Mouse (Mus musculus) naive thymus-derived CD4-positive, alpha-beta T cell, adult 2 months (primary cell): Measurements from ENCODE around the gene Oas1f.
"Not testable (repeated sequence)": the region's sequence is repeated elsewhere in the genome, so short reads cannot be mapped to it uniquely, and the experiment has no call there.

Source experiments
- DNase-seq: peaks from one replicate; pipeline ENCODE4 v3.0.0-alpha.2; 2011; ENCODE audit warnings: low read depth

The Oas1f gene

DNA sequence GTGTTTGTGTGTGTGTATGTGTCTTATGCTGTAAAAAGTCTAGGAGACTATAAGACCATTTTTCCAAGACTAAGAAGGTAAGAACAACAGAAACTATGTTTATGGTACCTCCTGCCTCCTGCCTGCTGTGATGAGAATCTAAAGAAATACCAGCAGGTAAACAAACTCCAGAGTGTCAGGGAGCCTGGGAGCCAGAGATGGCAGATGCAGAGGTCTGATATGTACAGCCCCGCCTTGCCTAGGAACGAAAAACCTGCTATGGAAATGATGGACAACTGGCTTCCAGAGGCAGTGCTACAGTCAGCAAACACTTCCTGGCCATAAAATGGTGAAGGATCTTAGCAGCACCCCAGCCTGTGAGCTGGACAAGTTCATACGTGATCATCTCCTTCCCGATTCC lies at the start of gene Oas1f:
Gene Oas1f, plus strand, starts transcription at position 301 of the 400 bp plus-strand sequence.
- DNase-seq, result no peak

DNA sequence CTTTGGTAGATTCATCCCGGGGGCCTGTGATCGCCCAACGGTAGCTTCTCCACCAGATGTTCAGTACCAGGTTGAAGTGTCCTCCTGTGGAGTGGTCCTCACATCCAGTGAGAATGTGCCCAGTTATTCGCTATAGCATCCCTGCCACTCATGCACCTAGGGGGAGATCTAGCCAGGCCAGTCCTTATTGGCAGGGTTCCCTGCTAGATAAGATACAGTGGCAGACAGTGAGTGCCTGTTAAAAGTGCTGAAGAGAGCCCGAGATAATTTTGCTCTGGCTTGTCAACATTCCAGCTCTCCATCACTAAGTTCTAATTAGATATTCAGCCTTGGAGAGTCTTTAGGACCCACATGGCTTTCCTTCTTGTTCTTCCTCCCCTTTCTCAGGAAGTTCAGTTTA lies 49.0 kb upstream of the Oas1f start:
- not testable (repeated sequence) for DNase-seq

DNA sequence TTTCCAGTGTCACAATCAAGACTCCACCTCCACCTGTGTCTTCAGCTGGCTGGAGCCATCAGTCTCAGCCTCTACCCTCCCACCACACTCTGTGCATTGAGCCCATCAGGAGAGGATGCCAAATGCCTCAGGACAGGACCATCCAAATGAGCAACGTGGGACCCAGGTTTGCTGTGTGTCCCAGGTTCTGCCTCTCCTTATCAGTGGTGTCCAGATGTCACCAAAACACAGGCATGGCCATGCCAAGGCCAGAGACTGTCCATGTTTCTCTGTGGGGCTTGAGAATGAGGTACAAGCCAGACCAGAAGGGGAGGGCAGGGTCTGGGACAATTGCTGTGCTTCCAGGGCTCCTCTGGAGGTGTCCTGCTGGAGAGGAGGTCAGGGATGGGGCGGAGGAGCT lies 48.2 kb upstream of the Oas1f start:
- DNase-seq, result not testable (repeated sequence)

DNA sequence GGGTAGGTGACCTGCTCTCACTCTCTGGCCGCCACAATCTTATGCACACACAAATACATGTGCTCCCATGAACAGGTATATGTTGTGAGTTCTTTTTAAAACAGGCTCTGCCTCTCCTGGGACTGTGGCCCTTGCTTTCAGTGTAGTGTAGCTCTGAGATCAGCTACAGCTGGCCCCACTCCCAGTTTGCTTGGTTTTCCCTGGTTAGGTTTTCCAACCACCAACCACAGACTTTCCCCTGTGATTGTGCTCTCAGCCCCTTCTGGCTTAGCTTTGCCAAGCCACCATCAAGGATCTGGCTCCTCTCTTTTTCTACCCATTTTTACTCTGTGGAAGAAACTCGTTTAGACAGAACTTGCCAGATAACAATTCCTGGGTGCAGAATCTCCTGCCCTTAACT lies 43.6 kb upstream of the Oas1f start:
- no peak for DNase-seq

DNA sequence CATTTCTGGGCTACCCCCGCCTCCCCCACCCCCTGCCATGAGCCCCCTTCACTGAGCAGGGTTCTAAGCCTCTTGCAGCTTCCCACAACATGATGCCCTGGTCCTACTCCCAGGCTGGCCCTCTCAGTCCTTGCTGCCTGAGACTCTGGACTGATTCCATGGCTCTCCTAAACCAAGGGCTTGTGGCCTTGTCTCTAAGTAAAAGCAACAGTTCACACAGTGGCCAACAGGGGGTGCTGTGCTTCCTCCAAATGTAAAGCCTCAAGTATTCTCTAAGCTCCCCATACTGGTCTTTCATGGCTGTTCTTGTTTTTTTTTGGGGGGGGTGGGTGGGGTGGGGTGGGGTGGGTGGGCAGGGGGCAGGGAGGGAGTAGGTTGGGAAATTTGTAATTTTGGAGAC lies 40.7 kb upstream of the Oas1f start:
- peak; percentile 89 for DNase-seq

DNA sequence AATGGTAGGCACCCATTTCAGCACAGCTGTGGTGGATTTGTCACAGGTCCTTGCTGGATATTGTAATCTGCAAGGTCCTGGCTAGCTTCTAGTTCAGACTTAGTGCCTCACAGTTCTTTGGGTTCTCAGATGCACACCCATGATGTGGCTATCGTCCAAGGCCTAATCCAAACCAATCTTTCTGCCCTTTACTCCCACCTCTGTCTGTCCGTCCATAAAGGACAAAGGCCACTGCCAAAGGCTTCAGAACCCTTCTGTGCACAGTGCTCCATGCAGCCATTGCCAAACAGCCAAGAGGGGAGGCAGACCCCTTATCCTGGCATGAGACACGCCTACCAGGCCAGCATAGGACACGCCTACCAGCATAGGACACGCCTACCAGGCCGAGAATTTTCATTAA lies 38.0 kb upstream of the Oas1f start:
- no peak for DNase-seq

DNA sequence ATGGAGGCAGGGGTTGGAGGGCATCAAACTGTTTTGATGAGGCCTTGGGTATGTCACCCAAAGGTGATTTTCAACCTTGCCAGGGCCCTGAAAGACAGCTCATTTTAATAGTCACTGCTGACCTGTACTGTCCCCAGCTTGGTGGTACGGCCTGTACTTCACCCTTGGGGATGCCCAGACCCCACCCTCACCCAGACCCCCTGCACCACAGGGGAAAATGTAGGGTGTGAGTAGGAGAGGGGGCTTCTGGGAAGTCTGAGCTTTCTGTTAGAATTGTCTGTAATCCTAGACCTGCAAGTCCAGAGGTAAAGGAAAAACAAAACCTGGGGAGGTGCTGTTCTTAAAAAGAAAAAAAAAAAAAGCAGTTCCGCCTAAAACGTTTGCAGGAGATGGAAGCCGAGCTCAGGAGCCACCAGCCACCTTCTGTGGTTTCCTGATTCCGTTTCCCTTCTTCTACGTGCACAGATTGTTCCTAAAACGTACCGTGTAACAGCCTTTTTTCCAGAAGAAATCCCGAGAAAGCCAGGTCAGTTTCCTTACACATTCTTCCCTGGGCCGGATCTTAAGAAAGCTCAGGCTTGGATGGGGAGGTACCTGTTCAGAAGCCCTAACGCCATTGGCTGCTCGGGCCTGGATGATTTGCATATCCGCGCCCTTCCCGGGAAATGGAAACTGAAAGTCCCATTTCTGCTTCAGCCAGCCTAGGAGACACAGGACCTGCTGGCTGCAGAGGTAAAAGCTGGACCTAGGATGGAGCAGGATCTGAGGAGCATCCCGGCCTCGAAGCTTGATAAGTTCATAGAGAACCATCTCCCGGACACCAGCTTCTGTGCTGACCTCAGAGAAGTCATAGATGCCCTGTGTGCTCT lies 35.0 kb upstream of the Oas1f start, which contains the start of gene Oas1c:
Gene Oas1c, minus strand, starts transcription at position 564 of the 869 bp plus-strand sequence.
- DNase-seq, result peak; percentile 90

DNA sequence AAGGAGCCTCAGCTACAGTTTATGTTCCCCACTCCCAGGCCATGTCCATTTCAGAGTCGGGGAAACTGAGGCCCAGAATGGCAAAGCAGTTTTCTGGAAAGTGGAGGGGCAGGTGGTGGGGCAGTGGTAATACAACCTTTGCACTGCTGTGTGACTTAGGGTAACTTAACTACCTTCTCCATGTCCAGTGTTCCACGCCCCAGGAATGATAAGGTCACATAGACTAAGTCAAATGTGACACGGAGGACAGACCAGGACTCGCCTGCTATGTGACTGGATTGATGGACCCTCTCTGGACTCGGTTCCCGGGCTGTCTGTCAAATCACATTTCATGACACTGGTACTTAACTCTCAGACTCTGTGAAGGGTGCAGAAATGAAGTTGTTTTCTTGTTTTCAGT lies 34.1 kb upstream of the Oas1f start:
- DNase-seq, result peak; percentile 26

DNA sequence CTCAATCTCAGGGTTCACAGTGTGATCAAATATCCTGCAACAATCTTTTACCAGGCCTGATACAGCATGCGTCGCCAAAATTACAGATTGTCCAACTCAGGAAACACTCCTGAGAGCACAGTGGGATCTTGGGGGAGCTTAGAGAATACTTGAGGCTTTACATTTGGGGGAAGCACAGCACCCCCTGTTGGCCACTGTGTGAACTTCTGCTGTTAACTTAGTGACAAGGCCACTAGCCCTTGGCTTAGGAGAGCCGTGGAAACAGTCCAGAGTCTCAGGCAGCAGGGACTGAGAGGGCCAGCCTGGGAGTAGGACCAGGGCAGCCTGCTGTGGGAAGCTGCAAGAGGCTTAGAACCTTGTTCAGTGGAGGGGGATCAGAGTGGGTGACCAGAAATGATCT lies 31.2 kb upstream of the Oas1f start:
- DNase-seq, result peak; percentile 82

DNA sequence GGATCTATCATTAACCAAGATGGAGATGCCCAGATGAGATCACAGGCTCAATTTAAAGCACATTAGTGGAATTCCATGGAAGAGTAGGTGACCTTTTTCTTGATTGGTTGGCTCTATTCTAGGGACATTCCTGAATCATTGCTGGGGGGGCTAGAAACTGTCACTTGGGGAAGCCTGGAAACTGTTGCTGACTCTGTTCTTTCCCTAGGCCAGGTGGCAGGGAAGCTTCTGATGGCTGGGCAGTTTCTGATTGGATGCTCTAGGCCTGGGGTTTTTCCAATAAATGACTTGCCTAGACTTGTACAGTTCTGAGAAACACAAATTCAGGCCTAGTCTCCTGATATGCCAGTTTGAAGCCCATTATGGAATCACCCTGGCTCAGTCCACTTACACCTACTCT lies 28.2 kb upstream of the Oas1f start:
- DNase-seq, result no peak

DNA sequence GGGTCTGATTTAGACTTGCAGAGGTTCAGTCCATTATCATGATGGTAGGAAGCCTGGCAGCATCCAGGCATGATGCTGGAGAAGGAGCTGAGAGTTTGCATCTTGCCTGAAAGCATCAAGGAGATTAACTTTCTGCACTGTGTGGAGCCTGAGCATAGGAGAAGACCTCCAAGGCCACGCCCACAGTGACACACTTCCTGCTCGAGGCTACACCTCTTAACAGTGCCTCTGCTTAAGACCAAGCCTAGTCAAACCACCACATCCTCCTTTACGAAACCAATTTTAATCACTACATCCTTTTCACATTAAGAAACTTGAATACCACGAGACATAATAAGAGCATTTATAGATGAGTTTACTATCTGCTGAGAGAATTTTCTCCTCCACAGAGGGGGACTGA lies 16.1 kb upstream of the Oas1f start:
- peak; percentile 85 for DNase-seq

DNA sequence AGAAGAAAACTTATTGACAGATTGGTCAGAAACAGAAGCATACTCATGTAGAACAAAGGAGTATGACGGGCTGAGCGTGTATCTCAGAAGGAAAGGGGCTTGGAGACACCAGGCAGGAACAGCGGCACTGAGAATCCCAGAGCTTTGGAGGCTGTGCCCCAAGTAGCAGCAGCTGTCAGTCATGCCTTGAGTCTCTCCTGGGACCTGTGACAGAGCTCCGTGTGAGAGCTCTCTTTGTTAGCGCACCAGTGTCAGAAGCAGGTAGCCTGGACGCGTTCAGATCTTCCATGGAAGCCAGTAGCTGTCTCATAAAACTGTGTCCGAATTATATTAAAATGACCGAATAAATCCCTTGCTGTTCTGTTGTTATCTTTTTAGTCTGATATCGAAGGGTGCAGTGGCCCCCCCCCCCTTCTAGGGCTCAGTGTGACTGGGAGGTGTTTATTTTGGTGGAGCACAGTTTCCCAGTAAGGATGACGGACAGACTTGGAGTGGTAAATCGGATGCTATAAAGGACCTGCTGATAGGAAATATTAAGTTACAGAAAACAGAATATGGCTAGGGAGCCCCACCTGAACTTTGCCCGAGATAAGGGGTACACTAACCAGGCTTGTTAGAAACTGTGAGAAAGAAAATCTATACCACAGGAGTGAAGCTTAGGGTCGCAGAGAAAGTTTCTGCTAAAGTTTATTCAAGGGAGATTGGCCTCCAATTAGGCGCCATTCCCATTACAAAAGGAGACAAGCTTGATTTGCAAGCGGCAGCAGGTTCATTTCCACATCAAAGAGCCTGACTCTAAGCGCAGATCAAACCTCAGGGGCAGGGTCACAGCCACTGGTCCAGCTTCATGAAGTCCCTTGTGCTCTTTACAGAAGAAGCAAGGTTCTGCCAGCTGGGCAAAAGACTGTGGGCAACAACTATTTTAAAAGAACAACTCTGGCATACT lies 13.6 kb upstream of the Oas1f start:
- no peak for DNase-seq

DNA sequence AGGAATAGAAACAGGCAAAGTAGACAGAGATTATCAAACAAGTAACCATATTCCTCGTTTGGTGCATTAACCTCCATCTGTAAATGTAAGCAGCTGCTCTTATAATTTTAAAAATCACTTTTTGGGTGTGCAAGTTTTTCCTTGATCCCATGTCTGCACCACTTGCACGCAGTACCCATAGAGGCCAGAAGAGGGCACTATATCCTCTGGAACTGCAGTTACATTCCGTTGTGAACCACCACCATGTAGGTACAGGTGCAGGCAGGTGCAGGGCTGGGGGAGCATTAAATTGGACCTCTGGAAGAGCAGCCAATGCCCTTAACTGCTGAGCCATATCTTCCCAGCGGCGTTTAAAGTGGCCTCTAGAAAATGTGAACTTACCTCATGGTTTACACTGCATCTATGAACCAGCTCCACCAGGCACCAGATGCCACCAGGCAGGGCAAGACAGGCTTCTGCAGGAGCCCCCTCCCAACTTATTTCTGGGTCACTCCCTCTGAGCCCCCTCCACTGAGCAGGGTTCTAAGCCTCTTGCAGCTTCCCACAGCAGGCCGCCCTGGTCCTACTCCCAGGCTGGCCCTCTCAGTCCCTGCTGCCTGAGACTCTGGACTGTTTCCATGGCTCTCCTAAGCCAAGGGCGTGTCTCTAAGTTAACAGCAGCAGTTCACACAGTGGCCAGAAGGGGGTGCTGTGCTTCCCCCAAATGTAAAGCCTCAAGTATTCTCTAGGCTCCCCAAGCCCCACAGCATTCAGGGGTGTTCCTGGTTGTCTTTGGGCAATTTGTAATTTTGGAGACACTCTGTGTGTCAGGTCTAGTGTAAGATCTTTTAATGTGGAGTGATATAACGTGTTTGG lies 10.2 kb upstream of the Oas1f start:
- peak; percentile 80 for DNase-seq

DNA sequence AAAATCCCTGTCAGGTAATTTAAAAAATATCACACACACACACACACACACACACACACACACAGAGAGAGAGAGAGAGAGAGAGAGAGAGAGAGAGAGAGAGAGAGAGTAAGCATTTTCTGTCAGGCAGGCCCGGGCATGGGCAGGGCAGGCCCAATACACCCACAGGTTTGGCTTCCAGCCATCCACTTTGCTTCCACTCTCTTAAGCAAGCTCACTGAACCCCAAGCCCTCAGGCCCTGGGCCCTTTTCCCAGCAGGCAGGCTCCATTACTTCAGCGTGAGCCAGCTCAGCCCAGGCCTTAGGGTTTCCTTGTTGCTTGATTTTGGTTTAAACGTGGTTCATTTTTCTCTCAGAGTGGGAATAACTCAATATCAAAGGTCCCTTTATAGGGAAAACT lies 2.5 kb upstream of the Oas1f start:
- DNase-seq, result no peak

DNA sequence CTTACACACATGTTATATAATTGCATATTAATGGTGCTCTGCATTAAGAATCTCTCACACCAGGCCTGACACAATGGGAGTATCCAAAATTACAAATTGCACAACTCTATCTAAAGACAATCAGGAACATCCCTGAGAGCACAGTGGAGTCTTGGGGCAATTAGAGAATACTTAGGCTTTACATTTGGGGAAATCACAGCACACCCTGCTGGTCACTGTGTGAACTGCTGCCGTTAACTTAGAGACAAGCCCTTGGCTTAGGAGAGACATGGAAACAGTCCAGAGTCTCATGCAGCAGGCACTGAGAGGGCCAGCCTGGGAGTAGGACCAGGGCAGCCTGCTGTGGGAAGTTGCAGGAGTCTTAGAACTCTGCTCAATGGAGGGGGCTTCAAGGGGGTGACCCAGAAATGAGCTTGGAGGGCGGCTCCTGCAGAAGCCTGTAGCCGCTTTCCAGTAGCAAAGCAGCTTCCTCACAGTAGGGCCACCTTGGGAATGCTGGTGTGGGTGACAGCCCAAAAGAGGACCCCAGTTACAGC lies 2.5 kb downstream of the Oas1f start:
- DNase-seq, result peak; percentile 80

DNA sequence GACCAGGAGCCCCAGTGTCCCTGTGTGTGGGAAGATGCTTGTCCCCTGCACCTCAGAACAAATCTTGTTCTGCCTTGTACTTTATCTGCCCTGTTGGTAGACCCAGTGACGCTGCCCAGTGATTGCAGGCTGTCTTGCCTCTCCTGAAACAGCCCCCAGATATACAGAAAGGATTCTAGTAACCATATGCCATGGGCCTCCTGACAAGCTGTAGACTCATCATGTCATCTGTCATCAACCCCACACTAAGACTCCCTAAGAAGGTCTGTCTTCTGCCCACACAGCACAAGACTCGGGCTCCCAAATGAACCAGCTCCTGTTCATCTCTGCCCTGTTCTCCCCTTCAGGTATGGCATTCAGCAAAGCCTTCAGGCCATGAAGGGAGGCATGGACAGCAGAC lies 12.1 kb downstream of the Oas1f start:
- no peak for DNase-seq

DNA sequence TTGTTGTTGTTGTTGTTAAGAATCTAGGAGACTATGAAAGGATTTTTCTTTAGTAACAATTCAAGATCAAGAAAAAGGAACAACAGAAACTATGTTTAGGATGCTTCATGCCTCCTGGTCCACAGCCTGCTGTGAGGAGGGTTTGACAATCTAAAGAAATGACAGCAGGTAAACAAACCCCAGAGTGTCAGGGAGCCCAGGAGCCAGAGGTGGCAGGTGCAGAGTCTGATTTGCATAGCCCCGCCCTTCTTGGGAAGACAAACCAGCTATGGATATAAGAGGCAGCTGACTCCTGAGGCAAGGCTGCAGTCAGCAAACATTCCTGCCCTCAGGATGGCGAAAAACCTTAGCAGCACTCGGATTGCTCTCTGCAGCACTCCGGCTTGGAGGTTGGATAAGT lies 14.0 kb downstream of the Oas1f start, which contains the start of gene Oas1h:
Gene Oas1h, plus strand, starts transcription at position 301 of the 400 bp plus-strand sequence.
- DNase-seq, result no peak

DNA sequence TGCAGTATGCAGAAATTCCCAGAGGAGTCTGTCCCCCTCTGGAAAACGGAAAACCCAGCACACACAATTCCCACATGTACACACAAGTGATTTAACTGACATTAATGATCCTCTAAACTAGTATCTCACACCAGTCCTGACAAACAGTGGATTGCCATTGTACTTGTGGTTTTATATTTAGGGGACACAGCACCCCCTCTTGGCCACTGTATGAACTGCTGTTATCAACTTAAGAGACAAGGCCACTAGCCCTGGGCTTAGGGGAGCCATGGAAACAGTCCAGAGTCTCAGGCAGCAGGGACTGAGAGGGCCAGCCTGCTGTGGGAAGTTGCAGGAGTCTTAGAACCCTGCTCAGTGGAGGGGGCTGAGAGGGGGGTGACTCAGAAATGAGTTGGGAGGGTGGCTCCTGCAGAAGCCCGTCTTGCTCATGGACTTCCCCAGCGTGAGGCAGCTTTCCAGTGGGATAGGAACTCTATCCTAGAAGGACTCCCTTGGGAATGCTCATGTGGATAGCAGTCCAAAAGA lies 18.2 kb downstream of the Oas1f start:
- DNase-seq, result peak; percentile 66

DNA sequence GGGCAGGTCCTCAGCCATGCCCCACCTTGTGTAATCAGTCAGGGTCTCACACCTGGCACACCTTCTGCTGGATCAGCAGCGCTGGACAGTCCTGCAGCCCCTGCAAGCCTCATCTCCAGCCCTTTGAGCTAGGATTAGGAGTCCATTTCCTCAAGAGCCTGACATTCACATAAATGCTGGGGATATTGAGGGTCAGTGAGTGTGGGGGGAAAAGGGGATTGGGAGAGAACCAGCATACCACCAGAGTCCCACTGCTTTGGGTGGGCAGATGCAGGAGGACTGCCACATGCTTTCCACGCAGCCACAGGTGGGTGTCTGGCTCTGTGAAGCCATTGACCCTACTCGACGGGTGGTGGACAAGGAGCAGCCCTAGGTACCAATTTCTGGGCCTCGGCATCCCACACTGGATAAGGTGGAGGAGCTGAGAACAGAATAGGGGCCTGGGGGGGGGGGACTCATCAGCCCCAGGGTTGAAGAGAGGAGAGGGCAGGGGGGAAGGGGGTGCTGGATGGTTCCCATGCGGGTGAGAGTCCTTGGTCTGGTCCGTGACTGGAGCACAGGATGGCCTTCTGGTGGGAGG lies 22.4 kb downstream of the Oas1f start:
- DNase-seq, result no peak

DNA sequence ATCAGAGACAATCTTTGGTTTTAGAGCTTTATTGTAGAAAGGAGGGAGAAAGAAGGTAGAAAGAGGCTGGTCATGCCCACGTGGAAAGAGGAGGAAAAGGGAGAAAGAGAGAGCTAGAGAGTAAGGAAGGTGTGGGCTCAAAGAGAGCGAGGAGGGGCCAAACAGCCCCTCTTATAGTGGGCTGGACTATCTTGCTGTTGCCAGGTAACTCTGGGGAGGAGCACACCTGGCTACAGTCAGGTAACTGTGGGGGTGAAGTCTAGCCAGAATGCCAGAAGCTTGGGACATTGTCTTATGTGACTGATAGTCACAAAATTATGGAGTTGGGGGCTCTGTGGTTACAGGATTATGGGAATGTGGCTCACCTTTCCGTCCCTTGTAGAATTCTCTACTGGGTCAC lies 22.9 kb downstream of the Oas1f start:
- no peak for DNase-seq

DNA sequence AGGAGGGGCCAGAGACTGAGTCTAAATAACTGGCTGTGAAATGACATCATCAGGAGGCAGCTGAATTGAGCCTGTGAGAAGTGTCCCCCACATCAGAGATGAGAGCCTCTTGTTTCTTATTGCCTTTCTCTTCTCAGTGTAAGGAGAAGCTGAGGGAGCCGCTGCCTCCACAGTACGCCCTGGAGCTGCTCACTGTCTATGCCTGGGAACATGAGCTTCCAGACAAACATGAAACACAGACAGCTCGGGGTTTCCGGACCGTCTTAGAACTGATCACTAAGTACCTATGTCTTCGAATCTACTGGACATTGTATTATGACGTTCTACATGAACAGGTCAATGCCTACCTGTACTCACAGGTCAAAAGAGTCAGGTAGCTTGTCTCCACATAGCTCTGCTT lies 23.6 kb downstream of the Oas1f start:
- DNase-seq, result no peak
